Mouse (Mus musculus) heart, embryonic 12.5 days (tissue): ENCODE results near the gene Dytn. TPM values are rescaled to one million over a fixed set of nuclear protein-coding genes. Genes with fewer than 3 reads are reported as not detected.

Experiments
- ATAC-seq: fragments of 200-750 bp; cut with Nextera tagmentation; 2 replicates; pipeline ENCODE4 v1.8.0; 2017; ENCODE audit warnings: moderate TSS enrichment, moderate library complexity; ENCODE audit not compliant: insufficient number of reproducible peaks, low FRiP score
- H3K27ac ChIP-seq: fragments of 300-500 bp; sonication (generic); 2 replicates; pipeline ENCODE4 v1.5.1; 2016; ENCODE audit warnings: mild to moderate bottlenecking, moderate library complexity; ENCODE audit not compliant: poor library complexity, severe bottlenecking
- H3K27me3 ChIP-seq: fragments of 300-500 bp; sonication (generic); replicated peaks from 2 replicates; pipeline ENCODE4 v1.6.1; 2016; ENCODE audit warnings: mild to moderate bottlenecking, moderate library complexity
- H3K36me3 ChIP-seq: fragments of 300-500 bp; sonication (generic); 2 replicates; pipeline ENCODE4 v1.6.1; 2016; ENCODE audit warnings: mild to moderate bottlenecking, moderate library complexity
- H3K4me1 ChIP-seq: fragments of 300-500 bp; sonication (generic); replicated peaks from 2 replicates; pipeline ENCODE4 v1.6.1; 2016; ENCODE audit warnings: mild to moderate bottlenecking
- H3K4me2 ChIP-seq: fragments of 300-500 bp; sonication (generic); 2 replicates; pipeline ENCODE4 v1.6.1; 2016; ENCODE audit warnings: mild to moderate bottlenecking, moderate library complexity
- H3K4me3 ChIP-seq: fragments of 300-500 bp; sonication (generic); 2 replicates; pipeline ENCODE4 v1.5.1; 2016; ENCODE audit warnings: mild to moderate bottlenecking
- H3K9ac ChIP-seq: fragments of 300-500 bp; sonication (generic); 2 replicates; pipeline ENCODE4 v1.6.1; 2016; ENCODE audit warnings: mild to moderate bottlenecking, moderate library complexity
- H3K9me3 ChIP-seq: fragments of 300-500 bp; sonication (generic); replicated peaks from 2 replicates; pipeline ENCODE4 v1.6.1; 2016; ENCODE audit warnings: mild to moderate bottlenecking, moderate library complexity
- WGBS: fragments of 180-500 bp; shearing (Covaris S2); methylation state at CpG from one replicate; pipeline ENCODE4 v1.1.7; 2016; 5-methylcytosine and 5-hydroxymethylcytosine counted together
- polyA plus RNA-seq: library from polyadenylated mRNA; unstranded; fragments of >200 nt; fragmentation: Nextera tagmentation; extraction: Ambion mirVana; gene quantifications from 2 replicates; pipeline ENCODE4 v1.2.1, GENCODE M21; 2016

Dytn gene
- polyA plus RNA-seq, 1 experiment from 2014 or later, result not detected

- Histone ChIP-seq H3K4me1 (no peaks in the 10 kb centered on the region), H3K27ac (no peak overlapping the region), H3K27me3 (no peaks in the 10 kb centered on the region), H3K4me3 (no peak overlapping the region), H3K36me3 (no peaks in the 10 kb centered on the region), H3K9me3 (no peaks in the 10 kb centered on the region), H3K4me2 (no peak overlapping the region), H3K9ac (no peak overlapping the region)
- WGBS, result 61% methylated on average over 5 of the region's 5 CpGs
- no peak for ATAC-seq
These were observed 109.9 kb downstream of the Dytn start for GRCm38 (mm10) chr1:63576803-63577202.

DNA sequence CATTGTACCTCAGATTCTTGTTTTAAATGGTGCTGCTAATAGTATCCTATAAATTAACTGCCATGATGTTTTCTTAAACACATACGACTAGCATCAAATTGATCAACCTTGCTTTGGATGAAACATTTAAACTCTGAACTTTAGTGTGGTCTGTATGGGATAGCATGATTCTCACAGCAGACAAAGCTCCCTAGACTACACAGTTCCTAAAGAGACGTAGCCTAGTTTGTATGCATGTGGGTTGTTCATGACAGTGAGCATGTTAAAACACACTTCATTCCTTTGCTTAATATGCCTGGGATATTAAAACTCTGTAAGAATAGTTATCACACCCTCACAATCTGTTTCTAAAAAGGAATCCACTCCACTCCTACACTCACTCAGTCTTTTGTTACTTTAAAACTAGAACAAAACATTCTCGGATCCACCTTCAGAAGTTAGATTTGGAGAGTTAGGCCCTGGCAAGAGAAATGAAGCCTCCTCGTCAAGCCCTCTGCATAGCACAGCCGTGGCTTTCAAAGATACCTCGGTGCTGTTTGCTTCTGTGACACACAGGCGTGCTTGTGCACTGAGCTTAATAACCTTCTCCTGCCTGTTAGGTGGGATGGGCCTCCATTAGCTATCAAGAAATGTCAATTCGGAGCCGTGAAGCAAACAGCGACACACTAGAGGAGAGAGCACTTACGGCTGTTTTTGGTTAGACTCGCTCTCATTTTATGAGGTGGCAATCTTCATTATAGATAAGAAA lies 112.7 kb downstream of the Dytn start:
- no peaks in the 10 kb centered on the region for H3K36me3 ChIP-seq
- H3K9me3 ChIP-seq, result no peaks in the 10 kb centered on the region
- 61% methylated on average over 12 of the region's 12 CpGs for WGBS
- H3K4me1 ChIP-seq, result no peaks in the 10 kb centered on the region
- no peak for ATAC-seq
- H3K4me3 ChIP-seq, result no peak overlapping the region
- H3K4me2 ChIP-seq, result no peak overlapping the region
- H3K9ac ChIP-seq, result no peak overlapping the region
- H3K27ac ChIP-seq, result no peak overlapping the region
- H3K27me3 ChIP-seq, result no peaks in the 10 kb centered on the region

DNA sequence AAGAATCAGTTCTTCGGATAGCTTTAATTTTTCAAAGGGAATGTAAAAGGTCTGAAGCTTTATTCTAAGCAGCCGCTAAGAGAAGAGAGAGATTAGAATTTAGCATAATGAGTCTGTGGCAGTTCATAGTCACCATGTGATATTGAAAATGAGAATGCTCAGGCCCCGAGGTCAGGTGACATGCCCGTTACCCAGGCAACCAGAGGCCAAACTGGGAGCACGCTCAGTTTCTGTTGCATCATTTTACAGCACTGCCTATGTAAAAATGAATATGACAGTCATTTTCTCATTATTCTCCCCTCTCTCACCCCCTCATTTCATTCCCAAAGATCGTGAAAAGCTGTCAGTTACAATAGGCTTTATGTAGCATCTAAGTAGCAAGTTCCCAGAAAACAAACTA lies 113.3 kb downstream of the Dytn start:
- Histone ChIP-seq H3K4me1 (no peaks in the 10 kb centered on the region), H3K27ac (no peak overlapping the region), H3K4me2 (no peak overlapping the region), H3K27me3 (no peaks in the 10 kb centered on the region), H3K9me3 (no peaks in the 10 kb centered on the region), H3K9ac (no peak overlapping the region), H3K4me3 (no peak overlapping the region), H3K36me3 (no peaks in the 10 kb centered on the region)
- 79% methylated on average over 6 of the region's 6 CpGs for WGBS
- ATAC-seq, result no peak

Other genes starting within 250 kb of the Dytn start
- 2.1 TPM in 2 replicates for gene Adam23, start 241.0 kb downstream of the Dytn start, polyA plus RNA-seq
- gene Gm39653, start 71.0 kb downstream of the Dytn start, polyA plus RNA-seq, result not detected in 2 replicates
- not detected in 2 replicates for gene Mdh1b, start 43.4 kb upstream of the Dytn start, polyA plus RNA-seq
- 57.3 and 57.5 TPM in 2 replicates for gene Fastkd2, start 43.7 kb upstream of the Dytn start, polyA plus RNA-seq
- 0.15 and 0.24 TPM in 2 replicates for gene 4933402D24Rik, start 82.3 kb upstream of the Dytn start, polyA plus RNA-seq